Mouse (Mus musculus) kidney, postnatal 10 days (tissue): ENCODE data around the gene Cpne2.

Experiments
- DNase-seq: peaks from one replicate; pipeline ENCODE4 v3.0.0; 2021; ENCODE audit warnings: mixed read lengths

Cpne2 gene

GRCm38 (mm10) chr8:94537456-94537855 is 4.7 kb downstream of the Cpne2 start:
- no peak for DNase-seq

- no peak for DNase-seq
Measured at GRCm38 (mm10) chr8:94540025-94540424, 7.2 kb downstream of the Cpne2 start.

- no peak for DNase-seq
Measured at GRCm38 (mm10) chr8:94540889-94541795, 8.4 kb downstream of the Cpne2 start.

GRCm38 (mm10) chr8:94543981-94544380 is 11.2 kb downstream of the Cpne2 start:
- no peak for DNase-seq

GRCm38 (mm10) chr8:94549041-94549440 is 16.3 kb downstream of the Cpne2 start:
- DNase-seq = no peak

GRCm38 (mm10) chr8:94549482-94549881 is 16.7 kb downstream of the Cpne2 start:
- DNase-seq = no peak

GRCm38 (mm10) chr8:94549998-94550397 is 17.2 kb downstream of the Cpne2 start:
- no peak for DNase-seq

GRCm38 (mm10) chr8:94551471-94552422 is 19.0 kb downstream of the Cpne2 start:
- no peak for DNase-seq

GRCm38 (mm10) chr8:94552696-94553095 is 19.9 kb downstream of the Cpne2 start:
- DNase-seq = no peak

GRCm38 (mm10) chr8:94557281-94557680 is 24.5 kb downstream of the Cpne2 start:
- no peak for DNase-seq

GRCm38 (mm10) chr8:94561256-94561655 is 28.5 kb downstream of the Cpne2 start:
- no peak for DNase-seq

GRCm38 (mm10) chr8:94564421-94564820 is 31.6 kb downstream of the Cpne2 start:
- DNase-seq = no peak

- DNase-seq = no peak
Measured at GRCm38 (mm10) chr8:94566033-94566432, 33.2 kb downstream of the Cpne2 start.

- no peak for DNase-seq
Measured at GRCm38 (mm10) chr8:94566446-94567158, 33.8 kb downstream of the Cpne2 start.

- DNase-seq = no peak
Measured at GRCm38 (mm10) chr8:94567159-94567849, 34.5 kb downstream of the Cpne2 start.

GRCm38 (mm10) chr8:94568098-94568497 is 35.3 kb downstream of the Cpne2 start:
- no peak for DNase-seq

GRCm38 (mm10) chr8:94569419-94569818 is 36.6 kb downstream of the Cpne2 start:
- DNase-seq = no peak

GRCm38 (mm10) chr8:94571896-94572295 is 39.1 kb downstream of the Cpne2 start:
- no peak for DNase-seq

- no peak for DNase-seq
Measured at GRCm38 (mm10) chr8:94574159-94574907, 41.5 kb downstream of the Cpne2 start.

GRCm38 (mm10) chr8:94575148-94575547 is 42.4 kb downstream of the Cpne2 start:
- no peak for DNase-seq

- no peak for DNase-seq
Measured at GRCm38 (mm10) chr8:94581820-94582483, 49.2 kb downstream of the Cpne2 start.
